Mouse (Mus musculus) skeletal muscle tissue, adult 2 months (tissue): ENCODE results near the gene Zfp697.
"Not testable (repeated sequence)": the region's sequence is repeated elsewhere in the genome, so short reads cannot be mapped to it uniquely, and the experiment has no call there.

Source experiments
- DNase-seq: peaks from one replicate; pipeline ENCODE4 v3.0.0-alpha.2; 2012; ENCODE audit warnings: low read depth, low spot score

Gene Zfp697

DNA sequence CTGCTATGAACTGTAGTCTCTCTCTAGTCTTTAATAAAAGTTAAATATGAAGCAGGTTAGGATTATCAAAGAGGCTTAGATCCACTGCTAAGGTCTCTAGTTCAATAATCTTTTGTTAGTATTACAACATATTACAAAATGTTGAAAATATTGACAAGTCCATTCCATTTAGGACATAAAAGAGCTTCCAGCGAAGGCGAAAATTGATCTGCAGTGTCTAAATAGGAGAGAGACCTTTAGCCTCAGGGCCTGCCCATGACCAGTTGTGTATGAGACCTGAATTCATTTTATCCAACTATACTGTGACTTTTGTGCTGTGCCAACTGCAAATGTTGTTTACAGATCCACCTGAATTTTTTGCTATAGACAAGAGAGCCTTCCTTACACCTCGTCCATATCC is 247.4 kb downstream of the Zfp697 start:
- DNase-seq = no peak

GRCm38 (mm10) chr3:98630152-98630551 is 247.9 kb downstream of the Zfp697 start, which contains the start of gene Hsd3b5:
Gene Hsd3b5, minus strand, starts transcription at chr3:98630252.
- no peak for DNase-seq

DNA sequence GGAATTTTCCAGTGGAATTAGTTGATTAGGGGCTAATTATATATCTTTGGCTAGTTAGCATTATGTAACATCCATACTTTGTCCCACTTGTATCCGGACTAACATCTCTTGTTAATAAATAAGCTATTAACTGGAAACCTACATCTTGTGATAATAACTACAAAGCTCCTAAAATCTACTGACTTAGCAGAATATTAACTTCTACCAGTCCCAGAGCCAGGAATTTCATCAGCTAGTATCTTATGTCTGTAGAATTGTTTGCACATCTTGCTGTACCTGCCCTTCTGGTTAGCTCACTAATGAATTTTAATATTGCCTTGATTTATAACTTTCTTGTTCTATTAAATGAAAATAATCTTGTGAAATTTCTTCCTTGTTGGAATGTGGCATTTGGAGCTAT is 252.9 kb downstream of the Zfp697 start:
- DNase-seq = no peak

DNA sequence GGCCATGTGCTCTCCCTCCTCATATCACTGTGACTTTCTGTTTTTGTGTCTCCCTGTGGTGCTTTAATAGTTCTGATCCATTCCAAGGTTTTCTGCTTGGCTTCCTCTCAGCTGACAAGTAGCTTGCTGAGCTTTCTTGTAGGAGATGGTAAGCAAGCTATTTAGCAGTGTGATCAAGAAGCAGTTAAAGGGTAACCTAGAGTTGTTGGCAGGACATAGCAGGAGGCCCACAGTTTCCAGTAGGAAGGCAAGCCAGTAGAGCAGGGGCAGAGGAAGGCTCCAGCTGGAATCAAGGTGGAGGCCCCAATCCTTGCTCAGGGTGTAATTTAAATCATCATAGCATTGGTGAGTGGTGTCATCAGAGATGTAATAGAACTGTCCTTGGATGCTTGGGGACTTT is 298.5 kb downstream of the Zfp697 start:
- no peak for DNase-seq

GRCm38 (mm10) chr3:98682401-98682800 is 300.1 kb downstream of the Zfp697 start:
- no peak for DNase-seq

- no peak for DNase-seq
These were observed 338.5 kb downstream of the Zfp697 start for GRCm38 (mm10) chr3:98720740-98721139.

- no peak for DNase-seq
These were observed 342.1 kb downstream of the Zfp697 start, which contains the start of gene Hsd3b2 for GRCm38 (mm10) chr3:98724376-98724775. Gene Hsd3b2, minus strand, starts transcription at chr3:98724543.

DNA sequence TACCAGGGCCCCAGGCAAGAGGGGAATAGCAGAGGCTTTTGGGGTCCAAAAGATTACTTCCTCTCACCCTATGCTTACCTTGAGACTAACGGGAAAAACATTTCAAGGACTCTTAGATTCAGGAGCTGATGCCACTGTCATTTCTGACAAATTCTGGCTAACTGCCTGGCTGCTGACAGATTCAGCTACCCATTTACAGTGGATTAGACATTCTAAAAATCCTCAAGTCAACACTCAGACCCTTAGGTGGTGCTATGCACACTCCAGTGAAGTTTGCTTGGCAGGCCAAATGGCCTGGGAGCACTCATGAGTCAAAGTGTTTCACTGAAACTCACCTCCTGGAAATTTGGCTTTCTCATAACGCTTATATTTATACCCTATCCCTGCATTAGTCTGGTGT is 344.0 kb downstream of the Zfp697 start:
- DNase-seq = no peak

- no peak for DNase-seq
These were observed 351.5 kb downstream of the Zfp697 start for GRCm38 (mm10) chr3:98733724-98734123.

DNA sequence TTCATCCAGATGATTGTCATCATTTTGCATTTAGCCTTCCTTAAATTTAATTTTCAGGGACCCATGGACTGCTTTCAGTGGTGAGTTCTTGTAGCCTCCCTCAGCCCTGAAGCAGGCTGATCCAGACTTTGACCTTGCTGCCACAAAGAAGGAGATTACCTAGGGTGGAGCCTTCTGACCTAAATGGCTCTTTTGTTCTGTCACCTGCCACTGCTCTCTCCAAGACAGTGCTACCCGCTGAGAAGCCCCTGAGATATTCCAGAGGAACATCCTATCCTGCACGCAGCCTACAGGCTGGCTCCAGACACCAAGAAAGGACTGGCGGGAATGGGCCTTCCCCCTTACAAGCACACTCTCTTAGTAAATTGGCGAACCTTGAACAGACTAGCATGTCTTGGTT is 352.1 kb downstream of the Zfp697 start:
- DNase-seq = no peak

DNA sequence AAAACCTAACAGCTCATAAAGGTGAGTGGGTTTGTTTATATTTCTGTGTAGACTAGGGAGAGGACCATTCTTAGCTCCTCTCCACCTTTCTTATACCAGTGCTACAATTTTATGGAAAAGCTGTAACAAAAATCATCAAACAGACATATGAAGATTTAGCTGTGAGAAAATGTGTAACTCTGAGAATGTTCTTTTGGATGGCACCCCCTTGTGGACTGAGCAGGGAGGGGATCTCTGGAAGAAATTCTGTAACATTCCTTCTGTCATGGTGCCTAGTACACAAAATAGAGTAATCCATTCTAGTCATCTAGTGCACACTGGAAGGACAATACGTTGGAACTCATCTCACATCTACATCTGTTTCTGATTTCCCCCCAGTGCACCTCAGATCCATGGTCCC is 358.8 kb downstream of the Zfp697 start:
- not testable (repeated sequence) for DNase-seq

DNA sequence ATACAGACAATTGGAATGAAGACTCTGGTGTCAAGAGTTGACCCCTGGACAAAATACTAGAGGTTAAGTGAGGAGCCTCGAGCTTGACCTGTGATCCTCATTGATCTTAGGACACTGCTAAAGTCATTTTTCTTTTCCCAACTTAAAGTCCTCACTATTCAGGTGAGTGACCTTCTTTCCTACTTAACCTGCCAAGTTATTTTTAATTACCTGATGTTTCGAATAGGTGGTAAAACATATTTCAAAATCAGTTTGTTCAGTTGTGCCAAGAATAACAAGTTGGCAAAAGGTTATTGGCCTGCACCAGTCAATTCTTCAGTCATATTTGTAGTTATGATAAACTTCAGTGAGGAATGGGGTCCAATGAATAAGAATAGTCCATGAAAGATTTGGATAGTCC is 369.9 kb downstream of the Zfp697 start:
- no peak for DNase-seq

- no peak for DNase-seq
These were observed 374.6 kb downstream of the Zfp697 start for GRCm38 (mm10) chr3:98756836-98757235.

DNA sequence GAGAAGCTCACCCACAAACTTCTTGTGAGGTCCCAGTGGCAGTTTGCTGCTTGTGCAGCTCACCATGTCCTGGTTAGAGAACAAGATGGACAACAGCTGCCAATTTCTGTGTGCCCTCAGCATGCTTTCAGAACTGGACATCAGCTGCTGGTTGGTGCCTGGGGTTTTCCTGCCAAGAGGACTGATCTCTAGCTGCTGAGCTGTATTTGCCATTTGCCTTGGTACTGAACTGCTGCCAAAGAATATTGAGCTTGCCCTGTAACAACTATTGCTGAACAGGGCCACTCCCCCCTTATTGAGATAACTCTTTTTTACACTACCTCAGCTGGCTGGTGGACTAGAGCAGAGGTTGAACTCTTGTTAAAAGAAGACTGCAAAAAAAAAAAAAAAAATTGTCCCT is 381.9 kb downstream of the Zfp697 start:
- DNase-seq = no peak

- DNase-seq = no peak
These were observed 398.7 kb downstream of the Zfp697 start for GRCm38 (mm10) chr3:98780921-98781320.

GRCm38 (mm10) chr3:98782181-98782868 is 400.1 kb downstream of the Zfp697 start:
- DNase-seq = no peak

GRCm38 (mm10) chr3:98786551-98786950 is 404.3 kb downstream of the Zfp697 start:
- no peak for DNase-seq
